Mouse (Mus musculus): ENCODE measurements around the gene Sgf29. TPM values are rescaled to one million over a fixed set of nuclear protein-coding genes. Genes with fewer than 3 reads are reported as not detected.
"Not testable (repeated sequence)": the region's sequence is repeated elsewhere in the genome, so short reads cannot be mapped to it uniquely, and the experiment has no call there.

Sgf29 gene
- polyA plus RNA-seq, 1 experiment from 2014 or later = 22.7 TPM

- Histone ChIP-seq H3K27me3 (ENCODE audit: insufficient read depth, low read length) (no peaks in the 10 kb centered on the region), H3K36me3 (replicated peaks; ENCODE audit: insufficient read depth, low read length) (no peaks in the 10 kb centered on the region), H3K4me3 (ENCODE audit: low read depth, low read length) (no peak overlapping the region), H3K4me2 (ENCODE audit: low read depth, low read length) (no peak overlapping the region), H3K9me3 (ENCODE audit: low read length) (no peaks in the 10 kb centered on the region), H3K4me1 (ENCODE audit: insufficient read depth) (no peaks in the 10 kb centered on the region), H3K27ac (ENCODE audit: low read depth) (no peak overlapping the region), H3K9ac (replicated peaks) (no peak overlapping the region)
- DNase-seq (no peak), ATAC-seq (no peak)
- TF ChIP-seq CTCF (IDR thresholded peaks at IDR 0.05; ENCODE audit: low read depth) = no peak
These were observed 13.7 kb upstream of the Sgf29 start for GRCm38 (mm10) chr7:126635375-126635774.

- Histone ChIP-seq H3K4me1 (ENCODE audit: insufficient read depth) (no peaks in the 10 kb centered on the region), H3K36me3 (replicated peaks; ENCODE audit: insufficient read depth, low read length) (no peaks in the 10 kb centered on the region), H3K27me3 (ENCODE audit: insufficient read depth, low read length) (no peaks in the 10 kb centered on the region), H3K4me3 (ENCODE audit: low read depth, low read length) (no peak overlapping the region), H3K4me2 (ENCODE audit: low read depth, low read length) (no peak overlapping the region), H3K9me3 (ENCODE audit: low read length) (no peaks in the 10 kb centered on the region), H3K27ac (ENCODE audit: low read depth) (0 out of 2 replicates have a peak overlapping the region, but pooled peaks have one; percentile 13), H3K9ac (replicated peaks) (no peak overlapping the region)
- 11% methylated on average over 4 of the region's 4 CpGs for WGBS (ENCODE audit: insufficient replicate concordance)
- peak; percentile 86 for TF ChIP-seq CTCF (IDR thresholded peaks at IDR 0.05; ENCODE audit: low read depth)
- no peak for TF ChIP-seq EP300 (IDR thresholded peaks at IDR 0.05; ENCODE audit: low read depth)
- DNase-seq (peak; percentile 43), ATAC-seq (peak; percentile 64)
These were observed 12.2 kb upstream of the Sgf29 start for GRCm38 (mm10) chr7:126636733-126637520.

GRCm38 (mm10) chr7:126642545-126643243 is 6.4 kb upstream of the Sgf29 start:
- no peaks in the 10 kb centered on the region for H3K4me1 ChIP-seq (ENCODE audit: insufficient read depth)
- TF ChIP-seq CTCF (IDR thresholded peaks at IDR 0.05; ENCODE audit: low read depth) = peak; percentile 31; the same call in 1 of the 2 replicates
- no peak for TF ChIP-seq EP300 (IDR thresholded peaks at IDR 0.05; ENCODE audit: low read depth)

GRCm38 (mm10) chr7:126643244-126643617 is 5.9 kb upstream of the Sgf29 start:
- 48% methylated on average over 2 of the region's 3 CpGs for WGBS (ENCODE audit: insufficient replicate concordance)
- not testable (repeated sequence) for H3K4me2 ChIP-seq (ENCODE audit: low read depth, low read length); H3K4me3 ChIP-seq (ENCODE audit: low read depth, low read length); H3K4me1 ChIP-seq (ENCODE audit: insufficient read depth); H3K27me3 ChIP-seq (ENCODE audit: insufficient read depth, low read length); H3K9ac ChIP-seq (replicated peaks); H3K27ac ChIP-seq (ENCODE audit: low read depth); H3K36me3 ChIP-seq (replicated peaks; ENCODE audit: insufficient read depth, low read length); DNase-seq; H3K9me3 ChIP-seq (ENCODE audit: low read length)
- ATAC-seq = peak; percentile 67
- peak; percentile 83 for TF ChIP-seq CTCF (IDR thresholded peaks at IDR 0.05; ENCODE audit: low read depth)

More at GRCm38 (mm10) chr7:126642545-126643243, 6.4 kb upstream of the Sgf29 start:
- no peaks in the 10 kb centered on the region for H3K9me3 ChIP-seq (ENCODE audit: low read length)
- ATAC-seq (peak; percentile 14; the same call in 1 of the 2 replicates), DNase-seq (no peak)
- no peak overlapping the region for H3K4me2 ChIP-seq (ENCODE audit: low read depth, low read length)
- WGBS (ENCODE audit: insufficient replicate concordance) = 65% methylated on average over 5 of the region's 5 CpGs
- no peak overlapping the region for H3K27ac ChIP-seq (ENCODE audit: low read depth)
- no peaks in the 10 kb centered on the region for H3K27me3 ChIP-seq (ENCODE audit: insufficient read depth, low read length)
- H3K9ac ChIP-seq (replicated peaks) = no peak overlapping the region
- H3K4me3 ChIP-seq (ENCODE audit: low read depth, low read length) = no peak overlapping the region
- H3K36me3 ChIP-seq (replicated peaks; ENCODE audit: insufficient read depth, low read length) = no peaks in the 10 kb centered on the region

- DNase-seq (no peak), ATAC-seq (no peak)
- Histone ChIP-seq H3K36me3 (replicated peaks; ENCODE audit: insufficient read depth, low read length) (no peaks in the 10 kb centered on the region), H3K4me2 (ENCODE audit: low read depth, low read length) (no peak overlapping the region), H3K27ac (ENCODE audit: low read depth) (0 out of 2 replicates have a peak overlapping the region, but pooled peaks have one; percentile 26), H3K4me1 (ENCODE audit: insufficient read depth) (peaks cover 4% of the 10 kb centered on the region), H3K9ac (replicated peaks) (no peak overlapping the region), H3K9me3 (ENCODE audit: low read length) (no peaks in the 10 kb centered on the region), H3K4me3 (ENCODE audit: low read depth, low read length) (no peak overlapping the region), H3K27me3 (ENCODE audit: insufficient read depth, low read length) (no peaks in the 10 kb centered on the region)
- WGBS (ENCODE audit: insufficient replicate concordance) = 47% methylated on average over 3 of the region's 3 CpGs
- TF ChIP-seq EP300 (IDR thresholded peaks at IDR 0.05; ENCODE audit: low read depth) = no peak
- TF ChIP-seq CTCF (IDR thresholded peaks at IDR 0.05; ENCODE audit: low read depth) = no peak
These were observed 4.8 kb upstream of the Sgf29 start for GRCm38 (mm10) chr7:126644345-126644744.

GRCm38 (mm10) chr7:126644914-126645313 is 4.2 kb upstream of the Sgf29 start:
- H3K9me3 ChIP-seq (ENCODE audit: low read length) = no peaks in the 10 kb centered on the region
- H3K4me3 ChIP-seq (ENCODE audit: low read depth, low read length) = no peak overlapping the region
- peaks cover 7% of the 10 kb centered on the region for H3K4me1 ChIP-seq (ENCODE audit: insufficient read depth)
- no peaks in the 10 kb centered on the region for H3K36me3 ChIP-seq (replicated peaks; ENCODE audit: insufficient read depth, low read length)
- no peak for DNase-seq
- TF ChIP-seq EP300 (IDR thresholded peaks at IDR 0.05; ENCODE audit: low read depth) (no peak), CTCF (IDR thresholded peaks at IDR 0.05; ENCODE audit: low read depth) (no peak)
- no peak overlapping the region for H3K4me2 ChIP-seq (ENCODE audit: low read depth, low read length)
- H3K27me3 ChIP-seq (ENCODE audit: insufficient read depth, low read length) = no peaks in the 10 kb centered on the region
- ATAC-seq = no peak
- 0 out of 2 replicates have a peak overlapping the region, but pooled peaks have one; percentile 37 for H3K27ac ChIP-seq (ENCODE audit: low read depth)
- H3K9ac ChIP-seq (replicated peaks) = no peak overlapping the region

All from liver, postnatal 0 days (tissue).